Mouse (Mus musculus): ENCODE measurements around the gene Fthl17e. TPM values are rescaled to one million over a fixed set of nuclear protein-coding genes. Genes with fewer than 3 reads are reported as not detected.
"Not testable (repeated sequence)": the region's sequence is repeated elsewhere in the genome, so short reads cannot be mapped to it uniquely, and the experiment has no call there.

Gene Fthl17e
- polyA plus RNA-seq (2012; rRNA removed) = not detected in 2 replicates

GRCm38 (mm10) chrX:9033193-9033592 lies at the start of gene Fthl17e:
Fthl17e (plus strand) TSS chrX:9033493.
- DNase-seq; H3K27ac ChIP-seq (ENCODE audit: insufficient read depth, low read length); H3K27me3 ChIP-seq (ENCODE audit: control insufficient read depth, insufficient read depth, low read length); H3K4me1 ChIP-seq (ENCODE audit: control insufficient read depth, insufficient read depth, low read length); H3K4me3 ChIP-seq (replicated peaks; ENCODE audit: insufficient read depth, low read depth, low read length): not testable (repeated sequence)
- 100% methylated on average over 1 of the region's 10 CpGs for WGBS

GRCm38 (mm10) chrX:8986655-8987054 lies 46.6 kb upstream of the Fthl17e start, which contains the start of gene Fthl17d:
Fthl17d (minus strand) TSS chrX:8986755.
- no CpG with 5 or more reads among the region's 9 CpGs for WGBS
- H3K4me1 ChIP-seq (ENCODE audit: control insufficient read depth, insufficient read depth, low read length); H3K4me3 ChIP-seq (replicated peaks; ENCODE audit: insufficient read depth, low read depth, low read length); H3K27ac ChIP-seq (ENCODE audit: insufficient read depth, low read length); DNase-seq; H3K27me3 ChIP-seq (ENCODE audit: control insufficient read depth, insufficient read depth, low read length): not testable (repeated sequence)

- TF ChIP-seq CTCF (IDR thresholded peaks at IDR 0.05; ENCODE audit: borderline replicate concordance, insufficient read depth, low read depth, low read length) (no peak), POLR2A (IDR thresholded peaks at IDR 0.05; ENCODE audit: borderline replicate concordance, insufficient read depth, low read length) (no peak)
- no peaks in the 10 kb centered on the region for H3K4me1 ChIP-seq (ENCODE audit: control insufficient read depth, insufficient read depth, low read length)
- DNase-seq = no peak
- H3K27me3 ChIP-seq (ENCODE audit: control insufficient read depth, insufficient read depth, low read length) = no peaks in the 10 kb centered on the region
- H3K27ac ChIP-seq (ENCODE audit: insufficient read depth, low read length) = no peak overlapping the region
- H3K4me3 ChIP-seq (replicated peaks; ENCODE audit: insufficient read depth, low read depth, low read length) = no peak overlapping the region
- 33% methylated on average over 1 of the region's 1 CpGs for WGBS
Measured at GRCm38 (mm10) chrX:9016079-9016478, 17.2 kb upstream of the Fthl17e start.

DNA sequence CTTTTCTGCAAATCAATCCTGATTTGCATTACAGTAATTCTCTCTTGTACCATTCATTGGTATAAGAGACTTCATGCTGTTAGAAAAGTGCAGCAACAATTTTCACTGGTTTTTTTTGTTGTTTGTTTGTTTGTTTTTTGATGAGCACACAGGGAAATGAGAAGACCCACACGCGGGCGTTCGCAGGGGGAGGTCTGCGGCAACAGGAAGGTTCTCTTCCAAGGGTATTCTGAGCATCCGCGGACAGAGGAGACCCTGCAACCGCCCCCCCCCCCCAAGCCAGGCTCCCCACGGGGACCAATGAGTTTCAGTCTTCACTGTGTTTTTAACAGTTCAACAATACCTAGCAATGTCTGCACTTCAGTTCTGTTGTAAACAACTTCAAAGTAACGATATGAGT lies 13.8 kb upstream of the Fthl17e start:
- 57% methylated on average over 9 of the region's 10 CpGs for WGBS
- no peak for TF ChIP-seq CTCF (IDR thresholded peaks at IDR 0.05; ENCODE audit: borderline replicate concordance, insufficient read depth, low read depth, low read length)
- no peak for TF ChIP-seq POLR2A (IDR thresholded peaks at IDR 0.05; ENCODE audit: borderline replicate concordance, insufficient read depth, low read length)
- Histone ChIP-seq H3K27me3 (ENCODE audit: control insufficient read depth, insufficient read depth, low read length) (no peaks in the 10 kb centered on the region), H3K4me1 (ENCODE audit: control insufficient read depth, insufficient read depth, low read length) (no peaks in the 10 kb centered on the region), H3K4me3 (replicated peaks; ENCODE audit: insufficient read depth, low read depth, low read length) (no peak overlapping the region), H3K27ac (ENCODE audit: insufficient read depth, low read length) (no peak overlapping the region)
- no peak for DNase-seq

GRCm38 (mm10) chrX:9041611-9042010 lies 8.3 kb downstream of the Fthl17e start:
- DNase-seq; H3K4me3 ChIP-seq (replicated peaks; ENCODE audit: insufficient read depth, low read depth, low read length); H3K4me1 ChIP-seq (ENCODE audit: control insufficient read depth, insufficient read depth, low read length); H3K27me3 ChIP-seq (ENCODE audit: control insufficient read depth, insufficient read depth, low read length); H3K27ac ChIP-seq (ENCODE audit: insufficient read depth, low read length): not testable (repeated sequence)
- 35% methylated on average over 3 of the region's 4 CpGs for WGBS

GRCm38 (mm10) chrX:9060952-9061351 lies 27.7 kb downstream of the Fthl17e start:
- peak; percentile 24; the same call in 1 of the 2 replicates for TF ChIP-seq CTCF (IDR thresholded peaks at IDR 0.05; ENCODE audit: borderline replicate concordance, insufficient read depth, low read depth, low read length)
- WGBS = 14% methylated on average over 8 of the region's 9 CpGs
- H3K27ac ChIP-seq (ENCODE audit: insufficient read depth, low read length); H3K27me3 ChIP-seq (ENCODE audit: control insufficient read depth, insufficient read depth, low read length); H3K4me3 ChIP-seq (replicated peaks; ENCODE audit: insufficient read depth, low read depth, low read length); H3K4me1 ChIP-seq (ENCODE audit: control insufficient read depth, insufficient read depth, low read length): not testable (repeated sequence)
- DNase-seq = peak; percentile 52 to 82

- TF ChIP-seq CTCF (IDR thresholded peaks at IDR 0.05; ENCODE audit: borderline replicate concordance, insufficient read depth, low read depth, low read length) (no peak), POLR2A (IDR thresholded peaks at IDR 0.05; ENCODE audit: borderline replicate concordance, insufficient read depth, low read length) (no peak)
- no peaks in the 10 kb centered on the region for H3K4me1 ChIP-seq (ENCODE audit: control insufficient read depth, insufficient read depth, low read length)
- no peak overlapping the region for H3K27ac ChIP-seq (ENCODE audit: insufficient read depth, low read length)
- H3K27me3 ChIP-seq (ENCODE audit: control insufficient read depth, insufficient read depth, low read length) = no peaks in the 10 kb centered on the region
- WGBS = 94% methylated on average over 4 of the region's 4 CpGs
- no peak for DNase-seq
- H3K4me3 ChIP-seq (replicated peaks; ENCODE audit: insufficient read depth, low read depth, low read length) = no peak overlapping the region
Measured at GRCm38 (mm10) chrX:9062101-9062500, 28.8 kb downstream of the Fthl17e start.

GRCm38 (mm10) chrX:9062715-9063114 lies 29.4 kb downstream of the Fthl17e start, which contains the start of gene Fthl17f:
Fthl17f (plus strand) TSS chrX:9063015.
- not testable (repeated sequence) for DNase-seq; H3K4me1 ChIP-seq (ENCODE audit: control insufficient read depth, insufficient read depth, low read length); H3K27ac ChIP-seq (ENCODE audit: insufficient read depth, low read length); H3K27me3 ChIP-seq (ENCODE audit: control insufficient read depth, insufficient read depth, low read length); H3K4me3 ChIP-seq (replicated peaks; ENCODE audit: insufficient read depth, low read depth, low read length)
- WGBS = 94% methylated on average over 11 of the region's 11 CpGs

- H3K4me1 ChIP-seq (ENCODE audit: control insufficient read depth, insufficient read depth, low read length); H3K4me3 ChIP-seq (replicated peaks; ENCODE audit: insufficient read depth, low read depth, low read length); H3K27me3 ChIP-seq (ENCODE audit: control insufficient read depth, insufficient read depth, low read length); H3K27ac ChIP-seq (ENCODE audit: insufficient read depth, low read length): not testable (repeated sequence)
- peak; percentile 51 to 63 for DNase-seq
- 14% methylated on average over 7 of the region's 10 CpGs for WGBS
- TF ChIP-seq CTCF (IDR thresholded peaks at IDR 0.05; ENCODE audit: borderline replicate concordance, insufficient read depth, low read depth, low read length) = peak; percentile 40; the same call in 1 of the 2 replicates
Measured at GRCm38 (mm10) chrX:9077699-9078098, 44.4 kb downstream of the Fthl17e start.

Other genes with a start within 250 kb of the Fthl17e start
- gene Ssxb5, start 229.8 kb upstream of the Fthl17e start, polyA plus RNA-seq (2012; rRNA removed) = not detected in 2 replicates
- gene Gm6592, start 189.5 kb upstream of the Fthl17e start, polyA plus RNA-seq (2012; rRNA removed) = not detected in 2 replicates
- gene Gm5751, start 159.2 kb upstream of the Fthl17e start, polyA plus RNA-seq (2012; rRNA removed) = 0.57 TPM in 1 of 2 replicates, not detected in the other
- 37.2 and 41.3 TPM in 2 replicates for gene B630019K06Rik, start 141.1 kb upstream of the Fthl17e start, polyA plus RNA-seq (2012; rRNA removed)
- not detected in 2 replicates for gene Fthl17b, start 70.5 kb upstream of the Fthl17e start, polyA plus RNA-seq (2012; rRNA removed)
- gene Fthl17c, start 56.9 kb upstream of the Fthl17e start, polyA plus RNA-seq (2012; rRNA removed) = not detected in 2 replicates
- not detected in 2 replicates for gene Fthl17d, start 46.7 kb upstream of the Fthl17e start, polyA plus RNA-seq (2012; rRNA removed)
- not detected in 2 replicates for gene Fthl17f, start 29.5 kb downstream of the Fthl17e start, polyA plus RNA-seq (2012; rRNA removed)
- not detected in 2 replicates for gene 4930402K13Rik, start 71.1 kb downstream of the Fthl17e start, polyA plus RNA-seq (2012; rRNA removed)
- 5.0 and 5.5 TPM in 2 replicates for gene Lancl3, start 166.4 kb downstream of the Fthl17e start, polyA plus RNA-seq (2012; rRNA removed)
- gene Gm14862, start 223.4 kb downstream of the Fthl17e start, polyA plus RNA-seq (2012; rRNA removed) = not detected in 2 replicates
- 20.1 and 22.7 TPM in 2 replicates for gene Xk, start 239.3 kb downstream of the Fthl17e start, polyA plus RNA-seq (2012; rRNA removed)